Mouse (Mus musculus): ENCODE results near the gene Syngr2.

The Syngr2 gene

GRCm38 (mm10) chr11:117829671-117830215, 20.3 kb downstream of the Syngr2 start:
- CTCF ChIA-PET, result no interaction called here
- POLR2A ChIA-PET, result interaction anchor here in 2 of 4 experiments (0.7 to 1.4 kb wide), 4 partner anchors 11 to 28 kb away, joined by 3 read pairs; partner anchors contain the start of genes Gm20708 (in 1 of the 2) and Syngr2 (in 1 of the 2)

GRCm38 (mm10) chr11:117830401-117830800, 20.9 kb downstream of the Syngr2 start:
- ChIA-PET CTCF (no interaction called here), POLR2A (interaction anchor here in 2 of 4 experiments (0.7 to 1.4 kb wide), 3 partner anchors 14 to 27 kb away, joined by 3 read pairs; partner anchors contain the start of genes Gm20708 (in 1 of the 2) and Syngr2 (in 1 of the 2))

- POLR2A ChIA-PET, result interaction anchor here (0.5 to 6.0 kb wide), 56 partner anchors 9 to 1187 kb away, joined by 3 to 37 read pairs (median 3); partner anchors contain the start of genes Birc5 (in 4 of the 4), Tmc6 (in 3 of the 4), Tmc8 (in 3 of the 4) and Tnrc6c (in 3 of the 4)
- CTCF ChIA-PET, result interaction anchor here (0.5 to 2.4 kb wide), 64 partner anchors 9 to 718 kb away, joined by 3 to 21 read pairs (median 3); partner anchors contain the start of genes Birc5 (in 3 of the 4), Tnrc6c (in 2 of the 4), 6030468B19Rik (in 1 of the 4) and Gm20708 (in 1 of the 4)
Measured at GRCm38 (mm10) chr11:117832086-117832969, 22.9 kb downstream of the Syngr2 start.

GRCm38 (mm10) chr11:117833509-117833908, 24.0 kb downstream of the Syngr2 start:
- ChIA-PET CTCF (interaction anchor here in 2 of 4 experiments (0.6 to 2.4 kb wide), 9 partner anchors 15 to 300 kb away, joined by 4 to 21 read pairs (median 6); partner anchors contain the start of gene Birc5 (in 1 of the 2)), POLR2A (interaction anchor here in 2 of 4 experiments (1.6 to 6.0 kb wide), 4 partner anchors 15 to 23 kb away, joined by 4 to 37 read pairs (median 16); partner anchors contain the start of gene Birc5 (in 2 of the 2))

- ChIA-PET POLR2A (interaction anchor here in 2 of 4 experiments (0.6 to 6.0 kb wide), 11 partner anchors 8 to 514 kb away, joined by 3 to 37 read pairs (median 6); partner anchors contain the start of genes Afmid (in 2 of the 2), Birc5 (in 2 of the 2), Tk1 (in 2 of the 2) and Tmc6 (in 1 of the 2)), CTCF (interaction anchor here (0.5 to 1.9 kb wide), 12 partner anchors 12 to 768 kb away, joined by 3 to 7 read pairs (median 4); partner anchors contain the start of genes Birc5 (in 1 of the 4), Gm20708 (in 1 of the 4) and Syngr2 (in 1 of the 4))
Measured at GRCm38 (mm10) chr11:117834086-117834485, 24.6 kb downstream of the Syngr2 start.

- ChIA-PET CTCF (interaction anchor here in 1 of 4 experiments (1.0 to 1.9 kb wide), 2 partner anchors 12 to 446 kb away, joined by 3 to 5 read pairs; no protein-coding TSS in a partner anchor), POLR2A (interaction anchor here in 2 of 4 experiments (0.9 to 6.0 kb wide), 11 partner anchors 10 to 199 kb away, joined by 3 to 37 read pairs (median 5); partner anchors contain the start of genes Afmid (in 2 of the 2), Birc5 (in 2 of the 2) and Tk1 (in 2 of the 2))
Measured at GRCm38 (mm10) chr11:117836306-117836705, 26.8 kb downstream of the Syngr2 start.

GRCm38 (mm10) chr11:117838572-117838971, 29.1 kb downstream of the Syngr2 start:
- ChIA-PET POLR2A (interaction anchor here in 2 of 4 experiments (0.7 to 4.5 kb wide), 7 partner anchors 10 to 131 kb away, joined by 3 to 19 read pairs (median 3); partner anchors contain the start of genes Afmid (in 1 of the 2), Birc5 (in 1 of the 2) and Socs3 (in 1 of the 2)), CTCF (interaction anchor here in 1 of 4 experiments (1.7 kb wide), 1 partner anchor 48 kb away, joined by 5 read pairs; no protein-coding TSS in a partner anchor)

- ChIA-PET CTCF (interaction anchor here in 1 of 4 experiments (1.7 kb wide), 1 partner anchor 48 kb away, joined by 5 read pairs; no protein-coding TSS in a partner anchor), POLR2A (interaction anchor here in 2 of 4 experiments (0.7 to 4.5 kb wide), 7 partner anchors 10 to 131 kb away, joined by 3 to 19 read pairs (median 3); partner anchors contain the start of genes Afmid (in 1 of the 2), Birc5 (in 1 of the 2) and Socs3 (in 1 of the 2))
Measured at GRCm38 (mm10) chr11:117839021-117839420, 29.6 kb downstream of the Syngr2 start.

GRCm38 (mm10) chr11:117840910-117841309, 31.4 kb downstream of the Syngr2 start:
- ChIA-PET CTCF (interaction anchor here in 2 of 4 experiments (0.6 to 1.2 kb wide), 3 partner anchors 9 to 1125 kb away, joined by 3 to 4 read pairs (median 3); no protein-coding TSS in a partner anchor), POLR2A (interaction anchor here in 2 of 4 experiments (1.0 to 4.5 kb wide), 4 partner anchors 8 to 79 kb away, joined by 3 to 19 read pairs (median 4); partner anchors contain the start of gene Birc5 (in 1 of the 2))

GRCm38 (mm10) chr11:117843434-117843833, 34.0 kb downstream of the Syngr2 start:
- POLR2A ChIA-PET, result no interaction called here

GRCm38 (mm10) chr11:117844997-117845396, 35.5 kb downstream of the Syngr2 start:
- ChIA-PET CTCF (interaction anchor here in 2 of 4 experiments (0.6 to 1.2 kb wide), 3 partner anchors 13 to 130 kb away, joined by 3 to 5 read pairs (median 3); no protein-coding TSS in a partner anchor), POLR2A (interaction anchor here in 1 of 4 experiments (0.8 to 1.4 kb wide), 3 partner anchors 10 to 31 kb away, joined by 3 read pairs; partner anchors contain the start of genes Afmid and Tk1)

More at GRCm38 (mm10) chr11:117843434-117843833, 34.0 kb downstream of the Syngr2 start:
- CTCF ChIA-PET, result no interaction called here

GRCm38 (mm10) chr11:117845651-117846050, 36.2 kb downstream of the Syngr2 start:
- ChIA-PET CTCF (interaction anchor here in 2 of 4 experiments (0.8 to 1.2 kb wide), 2 partner anchors 13 to 25 kb away, joined by 3 read pairs; no protein-coding TSS in a partner anchor), POLR2A (interaction anchor here in 1 of 4 experiments (0.8 to 1.3 kb wide), 3 partner anchors 11 to 55 kb away, joined by 3 read pairs; no protein-coding TSS in a partner anchor)

GRCm38 (mm10) chr11:117846640-117847039, 37.2 kb downstream of the Syngr2 start:
- ChIA-PET POLR2A (no interaction called here), CTCF (interaction anchor here in 1 of 4 experiments (1.9 kb wide), 1 partner anchor 14 kb away, joined by 6 read pairs; no protein-coding TSS in a partner anchor)

GRCm38 (mm10) chr11:117847593-117848215, 38.2 kb downstream of the Syngr2 start:
- ChIA-PET CTCF (interaction anchor here (0.6 to 3.6 kb wide), 13 partner anchors 12 to 535 kb away, joined by 3 to 18 read pairs (median 4); partner anchors contain the start of genes Afmid (in 1 of the 4), Tha1 (in 1 of the 4) and Tk1 (in 1 of the 4)), POLR2A (interaction anchor here (0.5 to 4.5 kb wide), 33 partner anchors 9 to 1934 kb away, joined by 3 to 46 read pairs (median 4); partner anchors contain the start of genes Afmid (in 2 of the 4), Tk1 (in 2 of the 4), Tmem235 (in 2 of the 4) and Socs3 (in 1 of the 4))

- ChIA-PET POLR2A (interaction anchor here (0.5 to 4.5 kb wide), 60 partner anchors 8 to 769 kb away, joined by 3 to 46 read pairs (median 4); partner anchors contain the start of genes Afmid (in 3 of the 4), Tmem235 (in 3 of the 4), Socs3 (in 2 of the 4) and Tk1 (in 2 of the 4)), CTCF (interaction anchor here (0.6 to 3.6 kb wide), 16 partner anchors 13 to 536 kb away, joined by 3 to 20 read pairs (median 4); partner anchors contain the start of genes Afmid (in 1 of the 4), Tha1 (in 1 of the 4) and Tk1 (in 1 of the 4))
Measured at GRCm38 (mm10) chr11:117848271-117848984, 39.0 kb downstream of the Syngr2 start.
